Mouse (Mus musculus) small intestine, adult 2 months (tissue): ENCODE results near the gene Vwa5a. TPM values are rescaled to one million over a fixed set of nuclear protein-coding genes. Genes with fewer than 3 reads are reported as not detected.

ENCODE experiments used
- H3K27ac ChIP-seq: fragments of 200-500 bp; 2 replicates; pipeline ENCODE4 v1.5.1; 2012; ENCODE audit warnings: low read depth, low read length, control low read depth, inconsistent platforms; ENCODE audit not compliant: insufficient read depth
- H3K27me3 ChIP-seq: fragments of 200-500 bp; 2 replicates; pipeline ENCODE4 v1.6.1; 2012; ENCODE audit warnings: mild to moderate bottlenecking, moderate library complexity, low read length, inconsistent platforms; ENCODE audit not compliant: control insufficient read depth, insufficient read depth
- H3K36me3 ChIP-seq: fragments of 200-500 bp; 2 replicates; pipeline ENCODE4 v1.6.1; 2012; ENCODE audit warnings: mild to moderate bottlenecking, low read length, control low read depth, inconsistent platforms; ENCODE audit not compliant: control insufficient read depth, insufficient read depth
- H3K4me1 ChIP-seq: fragments of 200-500 bp; 2 replicates; pipeline ENCODE4 v1.6.1; 2012; ENCODE audit warnings: low read length, inconsistent platforms, mixed read lengths; ENCODE audit not compliant: control insufficient read depth, insufficient read depth, insufficient read length
- H3K4me3 ChIP-seq: fragments of 200-500 bp; 2 replicates; pipeline ENCODE4 v1.5.1; 2012; ENCODE audit warnings: low read depth, mild to moderate bottlenecking, control low read depth, inconsistent platforms, low read length, moderate library complexity
- CTCF ChIP-seq: fragments of 200-500 bp; IDR thresholded peaks from 2 replicates; pipeline ENCODE4 v1.5.1; 2012; ENCODE audit warnings: low read depth, mild to moderate bottlenecking, control low read depth, inconsistent platforms, low read length, moderate library complexity, mixed read lengths; ENCODE audit not compliant: insufficient replicate concordance, insufficient read length; ENCODE audit errors: extremely low read depth
- POLR2A ChIP-seq: fragments of 200-500 bp; IDR thresholded peaks from 2 replicates; pipeline ENCODE4 v1.6.1; 2012; ENCODE audit warnings: low read depth, mild to moderate bottlenecking, control low read depth, inconsistent platforms, low read length, moderate library complexity
- WGBS: fragments of 180-500 bp; shearing (Covaris S2); methylation state at CpG from one replicate; pipeline ENCODE4 v1.1.7; 2018; 5-methylcytosine and 5-hydroxymethylcytosine counted together
- polyA plus RNA-seq: library from polyadenylated mRNA; depleted of rRNA; stranded (reverse); fragments of >200 nt; gene quantifications from 2 replicates; pipeline ENCODE4 v1.2.3, GENCODE M21; 2012; rRNA removed

Vwa5a gene
- polyA plus RNA-seq, 1 experiment = 6.3 TPM

DNA sequence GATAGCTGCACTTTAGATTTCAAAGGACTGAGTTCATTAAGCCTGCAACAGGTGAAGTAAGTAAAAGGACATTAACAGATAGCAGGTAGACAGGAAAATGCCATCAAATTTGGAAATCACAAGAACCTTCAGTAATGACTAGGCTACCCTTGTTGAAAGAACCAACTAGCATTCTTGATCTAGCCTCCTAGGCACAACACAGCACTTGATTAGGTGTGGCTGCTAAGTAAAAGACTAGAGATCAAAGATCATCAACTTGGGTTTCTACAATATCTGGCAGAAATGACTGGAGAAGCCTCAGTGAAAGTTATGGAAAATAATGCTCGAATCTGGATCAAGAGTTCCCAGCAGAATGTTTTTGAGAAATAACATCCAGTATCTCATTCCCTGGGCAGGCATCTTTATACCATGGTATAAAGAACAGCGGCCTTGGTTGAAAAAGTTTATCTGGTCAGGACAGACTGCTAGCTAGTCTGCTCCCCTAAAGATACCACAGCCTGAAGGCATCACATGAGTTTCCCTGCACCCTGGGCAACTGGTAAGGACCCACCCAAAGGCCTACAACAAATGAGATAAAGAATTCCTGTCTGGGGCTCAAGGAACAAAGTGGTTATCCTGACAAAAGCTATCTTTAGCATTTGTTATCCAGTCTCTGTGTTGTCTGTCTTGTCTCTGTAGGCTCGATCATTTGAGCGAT, 26.7 kb downstream of the Vwa5a start:
- Histone ChIP-seq H3K36me3 (peaks cover 14% of the 10 kb centered on the region), H3K27me3 (no peaks in the 10 kb centered on the region), H3K27ac (no peak overlapping the region), H3K4me3 (no peak overlapping the region), H3K4me1 (no peaks in the 10 kb centered on the region)
- TF ChIP-seq POLR2A (no peak), CTCF (no peak)
- 92% methylated on average over 4 of the region's 4 CpGs for WGBS

DNA sequence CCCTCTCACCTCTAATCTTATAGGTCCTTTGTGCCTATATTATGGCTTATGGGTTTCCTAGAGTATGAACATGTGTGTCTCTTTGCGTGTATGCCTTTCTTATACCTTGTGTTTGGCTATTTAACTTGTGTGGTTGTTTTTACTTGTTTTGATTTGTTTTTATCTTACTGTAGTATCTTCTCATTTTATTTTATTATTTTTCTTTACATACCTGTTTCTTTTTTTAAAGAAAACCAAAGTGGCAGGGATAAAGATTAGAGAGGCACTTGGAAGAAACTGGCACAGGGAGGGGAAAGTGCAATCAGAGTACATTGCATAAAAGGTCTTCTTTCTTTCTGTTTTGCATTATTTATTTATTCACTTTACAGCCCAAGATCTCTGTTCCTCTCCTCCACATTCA, 33.9 kb downstream of the Vwa5a start, which contains the start of gene Olfr920:
TSS of gene Olfr920 (plus strand) at position 301 of the 400 bp plus-strand sequence.
- Histone ChIP-seq H3K27me3 (no peaks in the 10 kb centered on the region), H3K36me3 (no peaks in the 10 kb centered on the region), H3K4me1 (no peaks in the 10 kb centered on the region), H3K27ac (no peak within 1 kb of the TSS), H3K4me3 (no peak within 1 kb of the TSS)
- WGBS = 100% methylated on average over 1 of the region's 1 CpGs
- no peak for TF ChIP-seq POLR2A
- no peak for TF ChIP-seq CTCF

DNA sequence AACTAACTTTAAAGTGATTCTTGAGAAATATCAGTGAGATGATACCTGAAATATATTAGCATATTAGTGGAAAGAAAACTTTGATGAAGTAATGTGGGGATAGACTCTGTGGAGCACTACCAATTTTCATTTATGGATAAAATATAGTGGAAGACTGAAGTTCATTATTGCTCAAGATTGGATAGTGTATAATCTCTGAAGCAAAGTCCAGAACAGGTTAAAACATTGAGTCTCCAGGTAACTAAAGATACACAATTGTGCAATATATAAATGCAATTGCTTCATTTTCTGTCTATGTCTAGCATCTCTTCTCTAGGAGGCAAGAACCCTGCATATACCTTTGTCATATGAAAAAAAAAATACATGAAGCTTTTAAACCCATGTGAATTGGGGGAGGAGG, 54.7 kb downstream of the Vwa5a start, which contains the start of gene Olfr921:
TSS of gene Olfr921 (plus strand) at position 301 of the 400 bp plus-strand sequence.
- no peak within 1 kb of the TSS for H3K27ac ChIP-seq
- no peaks in the 10 kb centered on the region for H3K27me3 ChIP-seq
- H3K36me3 ChIP-seq = no peaks in the 10 kb centered on the region
- TF ChIP-seq POLR2A (no peak), CTCF (no peak)
- H3K4me3 ChIP-seq = no peak within 1 kb of the TSS
- H3K4me1 ChIP-seq = no peaks in the 10 kb centered on the region

DNA sequence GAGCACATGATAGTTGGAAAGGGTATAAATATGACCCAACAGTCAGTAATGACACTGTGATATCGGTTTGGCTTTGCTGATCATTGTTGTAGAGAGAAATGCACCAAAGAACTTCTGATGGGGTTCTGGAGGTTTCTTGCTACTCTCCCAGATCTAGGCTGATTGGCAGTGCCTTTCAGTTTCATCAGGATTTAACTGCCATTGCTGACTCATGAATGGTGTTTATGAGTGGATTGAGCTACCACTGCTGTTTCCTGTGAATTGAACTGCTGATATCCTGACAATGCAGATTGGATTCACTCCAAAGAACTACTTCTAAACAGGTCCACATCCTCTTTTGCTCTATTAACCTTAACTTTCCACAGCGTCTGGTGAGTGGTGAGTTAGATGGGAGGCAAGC, 74.6 kb downstream of the Vwa5a start:
- TF ChIP-seq POLR2A (no peak), CTCF (no peak)
- WGBS = 81% methylated on average over 2 of the region's 2 CpGs
- Histone ChIP-seq H3K36me3 (no peaks in the 10 kb centered on the region), H3K4me1 (no peaks in the 10 kb centered on the region), H3K27ac (no peak overlapping the region), H3K4me3 (no peak overlapping the region), H3K27me3 (no peaks in the 10 kb centered on the region)

Other genes starting within 250 kb of the Vwa5a start
- gene Olfr905, start 247.2 kb upstream of the Vwa5a start, polyA plus RNA-seq = not detected in 2 replicates
- not detected in 2 replicates for gene Olfr906, start 231.2 kb upstream of the Vwa5a start, polyA plus RNA-seq
- not detected in 2 replicates for gene Olfr907, start 222.5 kb upstream of the Vwa5a start, polyA plus RNA-seq
- not detected in 2 replicates for gene Olfr911-ps1, start 196.7 kb upstream of the Vwa5a start, polyA plus RNA-seq
- not detected in 2 replicates for gene Olfr910, start 180.4 kb upstream of the Vwa5a start, polyA plus RNA-seq
- gene Olfr912, start 138.1 kb upstream of the Vwa5a start, polyA plus RNA-seq = not detected in 2 replicates
- gene Olfr913, start 125.5 kb upstream of the Vwa5a start, polyA plus RNA-seq = not detected in 2 replicates
- gene Olfr914, start 113.2 kb upstream of the Vwa5a start, polyA plus RNA-seq = not detected in 2 replicates
- not detected in 2 replicates for gene Olfr916, start 58.4 kb upstream of the Vwa5a start, polyA plus RNA-seq
- not detected in 2 replicates for gene Olfr917, start 52.4 kb upstream of the Vwa5a start, polyA plus RNA-seq
- not detected in 2 replicates for gene Olfr918, start 43.7 kb upstream of the Vwa5a start, polyA plus RNA-seq
- gene Olfr919, start 14.6 kb upstream of the Vwa5a start, polyA plus RNA-seq = not detected in 2 replicates
- 0.04 TPM in 1 of 2 replicates, not detected in the other for gene Olfr920, start 34.0 kb downstream of the Vwa5a start, polyA plus RNA-seq
- not detected in 2 replicates for gene Olfr921, start 54.8 kb downstream of the Vwa5a start, polyA plus RNA-seq
- gene Olfr922, start 96.3 kb downstream of the Vwa5a start, polyA plus RNA-seq = not detected in 2 replicates
- not detected in 2 replicates for gene Olfr923, start 108.3 kb downstream of the Vwa5a start, polyA plus RNA-seq
- not detected in 2 replicates for gene Olfr924, start 126.2 kb downstream of the Vwa5a start, polyA plus RNA-seq
- gene Olfr26, start 136.8 kb downstream of the Vwa5a start, polyA plus RNA-seq = not detected in 2 replicates
- gene Olfr926, start 158.9 kb downstream of the Vwa5a start, polyA plus RNA-seq = not detected in 2 replicates
- gene Olfr930, start 211.5 kb downstream of the Vwa5a start, polyA plus RNA-seq = not detected in 2 replicates